Mouse (Mus musculus): ENCODE measurements at regions not wholly inside any gene's neighbourhood (a gene's known extent, or its start where the extent isn't known, plus 50 kb on each side); places are given as distances from the start of the nearest gene placed in this dataset.
A peak's percentile ranks its signal among the peaks of the same experiment; 100 is the strongest.

DNA sequence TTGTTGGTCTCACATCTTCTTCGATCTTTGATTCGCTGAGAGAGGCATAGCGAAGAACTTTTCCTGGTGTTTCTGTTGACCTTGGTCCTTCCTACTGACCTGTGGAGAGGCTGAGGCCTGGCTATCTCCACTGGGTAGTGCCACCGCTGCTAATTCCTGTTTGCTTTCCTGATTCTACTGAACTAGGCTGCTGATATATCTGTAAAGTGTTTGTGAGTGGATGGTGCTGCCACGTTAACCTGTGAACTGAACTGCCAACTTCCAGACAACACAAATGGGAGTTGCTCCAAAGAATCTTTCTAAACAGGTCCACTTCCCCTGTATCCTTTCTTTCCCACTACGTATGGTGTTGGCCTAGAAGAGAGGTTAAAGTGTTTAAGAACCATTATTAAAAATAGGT is 78.0 kb upstream of the Akt3 start:
- DNase-seq (ENCODE audit: extremely low spot score), result no peak

DNA sequence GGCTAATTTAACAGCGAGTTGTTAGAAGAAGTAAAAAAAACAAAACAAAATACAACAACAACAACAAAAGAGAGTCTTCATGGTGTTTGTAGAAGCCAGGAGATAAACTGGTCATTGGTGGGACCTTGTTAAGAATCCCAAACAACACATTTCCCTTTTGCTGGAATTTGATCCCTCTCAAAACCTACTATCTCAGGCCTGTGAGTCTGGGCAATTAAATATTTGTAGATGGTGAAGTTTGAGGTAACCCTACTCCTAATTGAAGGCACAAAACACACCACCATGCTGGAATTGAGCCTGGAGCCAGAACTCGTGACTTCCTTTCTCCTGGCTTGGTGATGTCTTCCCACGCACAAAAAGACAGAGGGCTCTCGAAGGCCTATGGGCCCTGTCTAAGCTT is 65.4 kb upstream of the Akt3 start:
- DNase-seq (ENCODE audit: extremely low spot score), result no peak

DNA sequence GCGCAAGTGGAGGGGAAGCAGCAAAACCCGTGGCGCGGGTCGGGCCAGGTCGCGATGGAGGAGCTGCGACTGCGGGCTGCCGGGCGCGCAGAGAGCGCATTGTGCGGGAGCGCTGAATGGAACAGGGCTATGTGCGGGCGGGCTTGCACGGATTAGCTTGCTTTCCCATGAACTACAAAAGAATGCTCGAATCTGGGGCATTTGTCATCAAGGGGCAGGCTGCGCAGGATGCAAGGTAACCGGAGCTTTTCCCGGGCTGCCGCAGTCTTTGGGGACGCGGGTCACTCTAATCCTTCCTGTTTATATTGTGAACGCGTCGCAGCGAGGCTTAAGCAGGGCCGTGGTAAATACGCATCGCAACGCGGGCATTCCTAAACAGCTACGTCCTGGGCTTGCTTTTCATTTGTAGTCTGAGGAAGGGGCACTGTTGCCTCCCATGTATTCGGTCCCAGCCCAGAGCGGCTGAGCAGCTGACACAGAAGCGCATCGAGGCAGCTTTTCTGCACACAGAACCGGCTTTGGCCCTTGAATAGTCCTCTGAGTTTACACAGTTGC is 64.8 kb upstream of the Akt3 start:
- peak; percentile 72 for DNase-seq (ENCODE audit: extremely low spot score)

DNA sequence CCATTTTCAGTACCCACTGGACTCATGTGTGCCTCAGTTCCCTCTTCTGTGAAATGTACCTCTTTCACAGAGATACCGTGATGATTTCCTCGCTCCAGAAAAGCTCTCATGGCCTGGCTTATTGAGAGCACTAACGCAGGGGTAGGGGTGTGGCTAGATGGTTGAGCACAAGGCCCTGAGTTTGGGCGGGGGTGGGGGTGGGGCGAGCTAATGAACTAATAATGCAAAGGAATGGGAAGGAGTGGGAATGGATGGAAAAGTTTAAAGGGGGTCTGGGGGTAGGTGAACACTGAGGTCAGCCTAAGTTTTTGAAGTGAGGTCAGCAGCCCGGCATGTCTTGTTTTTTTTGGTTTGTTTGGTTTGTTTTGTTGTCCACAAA is 64.3 kb upstream of the Akt3 start:
- no peak for DNase-seq (ENCODE audit: extremely low spot score)

DNA sequence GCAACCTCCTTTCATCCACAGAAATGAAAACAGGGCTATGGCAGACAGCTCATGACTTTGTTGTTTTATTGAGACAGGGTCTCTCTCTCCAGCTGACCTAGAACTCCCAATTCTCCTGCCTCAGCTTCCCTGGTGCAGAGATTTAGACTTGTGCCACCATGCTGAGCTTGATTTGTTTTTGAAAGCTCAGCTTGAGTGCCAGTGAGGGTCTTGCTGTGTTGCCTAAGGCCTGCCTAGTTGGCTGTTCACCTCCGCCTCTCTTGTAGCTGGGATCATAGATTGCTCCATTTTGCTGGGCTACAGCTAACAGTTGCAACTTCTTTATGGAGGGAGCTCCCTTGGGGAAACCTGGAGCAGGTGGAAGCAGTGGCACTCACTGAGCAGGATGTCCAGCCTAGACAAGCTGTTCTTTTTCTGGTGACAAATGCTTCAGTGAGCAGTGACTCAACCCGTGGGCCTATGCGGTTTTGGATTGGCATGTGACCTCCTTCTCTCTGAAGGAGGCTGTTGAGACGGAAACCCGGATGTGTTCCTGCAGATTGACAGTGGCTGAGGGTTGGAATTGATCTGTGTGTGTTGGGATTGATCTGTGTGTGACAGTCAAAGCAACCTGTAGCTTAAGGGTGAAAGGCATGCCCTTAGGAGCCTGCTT is 63.8 kb upstream of the Akt3 start:
- peak; percentile 15 for DNase-seq (ENCODE audit: extremely low spot score)

DNA sequence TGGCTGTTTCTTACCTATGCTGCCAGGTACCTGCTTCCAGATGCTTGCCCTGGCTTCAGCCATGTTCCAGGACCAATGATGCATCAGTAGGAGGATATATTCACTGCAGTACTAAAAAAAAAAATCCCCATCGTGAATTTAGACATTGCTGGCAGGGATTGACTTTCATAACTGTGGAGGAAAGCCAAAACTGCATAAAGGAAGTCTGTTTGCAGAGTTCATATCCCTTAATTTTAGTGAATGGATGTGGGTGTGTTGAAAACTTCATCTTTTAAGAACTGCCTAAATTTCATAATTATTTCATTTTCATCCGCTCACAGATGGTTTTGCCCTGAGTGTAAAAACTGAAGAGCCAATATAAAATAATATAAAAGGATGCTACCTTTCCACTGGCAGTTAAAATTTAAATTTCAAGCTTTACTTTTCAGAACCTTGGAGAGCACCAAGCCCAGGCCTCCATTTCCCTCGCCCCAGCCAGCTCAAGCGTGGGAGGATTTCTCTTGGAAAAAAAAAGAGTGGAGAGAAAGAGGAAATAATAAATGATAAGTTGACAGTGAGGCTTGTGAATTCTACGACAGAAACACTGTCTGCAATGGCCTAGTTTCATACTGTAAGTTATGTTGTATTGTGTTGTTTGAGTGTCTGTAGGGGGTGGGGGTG is 50.3 kb upstream of the Akt3 start:
- DNase-seq (ENCODE audit: extremely low spot score), result peak; percentile 22

Data from embryo, embryonic 9.5 days (tissue).